Mouse (Mus musculus) kidney, embryonic 15.5 days (tissue): ENCODE measurements at regions not wholly inside any gene's neighbourhood (a gene's known extent, or its start where the extent isn't known, plus 50 kb on each side); places are given as distances from the start of the nearest gene placed in this dataset.
A peak's percentile ranks its signal among the peaks of the same experiment; 100 is the strongest.

Source experiments
- ATAC-seq: fragments of 200-750 bp; cut with Nextera tagmentation; replicated peaks from 2 replicates; pipeline ENCODE4 v1.8.0; 2017; ENCODE audit warnings: moderate TSS enrichment; ENCODE audit not compliant: low FRiP score
- H3K27ac ChIP-seq: fragments of 300-500 bp; sonication (generic); 2 replicates; pipeline ENCODE4 v1.5.1; 2015; ENCODE audit warnings: mild to moderate bottlenecking, inconsistent platforms
- H3K27me3 ChIP-seq: fragments of 300-500 bp; sonication (generic); 2 replicates; pipeline ENCODE4 v1.6.1; 2015; ENCODE audit warnings: inconsistent platforms
- H3K36me3 ChIP-seq: fragments of 300-500 bp; sonication (generic); 2 replicates; pipeline ENCODE4 v1.6.1; 2015; ENCODE audit warnings: inconsistent platforms
- H3K4me1 ChIP-seq: fragments of 300-500 bp; sonication (generic); 2 replicates; pipeline ENCODE4 v1.6.1; 2015; ENCODE audit warnings: inconsistent platforms
- H3K4me2 ChIP-seq: fragments of 300-500 bp; sonication (generic); 2 replicates; pipeline ENCODE4 v1.6.1; 2015; ENCODE audit warnings: moderate library complexity, mild to moderate bottlenecking, inconsistent platforms
- H3K4me3 ChIP-seq: fragments of 300-500 bp; sonication (generic); replicated peaks from 2 replicates; pipeline ENCODE4 v1.5.1; 2015; ENCODE audit warnings: mild to moderate bottlenecking, inconsistent platforms
- H3K9ac ChIP-seq: fragments of 300-500 bp; sonication (generic); 2 replicates; pipeline ENCODE4 v1.6.1; 2015; ENCODE audit warnings: mild to moderate bottlenecking, inconsistent platforms
- H3K9me3 ChIP-seq: fragments of 300-500 bp; sonication (generic); replicated peaks from 2 replicates; pipeline ENCODE4 v1.6.1; 2016; ENCODE audit warnings: inconsistent platforms
- WGBS: fragments of 180-500 bp; shearing (Covaris S2); methylation state at CpG from one replicate; pipeline ENCODE4 v1.1.7; 2015; ENCODE audit warnings: mixed read lengths; 5-methylcytosine and 5-hydroxymethylcytosine counted together

- no peaks in the 10 kb centered on the region for H3K36me3 ChIP-seq
- no peak overlapping the region for H3K4me2 ChIP-seq
- H3K9ac ChIP-seq, result no peak overlapping the region
- ATAC-seq, result no peak
- WGBS, result 53% methylated on average over 7 of the region's 7 CpGs
- 0 out of 2 replicates have a peak, but pooled peaks cover 2% of the 10 kb centered on the region for H3K4me1 ChIP-seq
- no peak overlapping the region for H3K27ac ChIP-seq
- no peak overlapping the region for H3K4me3 ChIP-seq
- H3K9me3 ChIP-seq, result no peaks in the 10 kb centered on the region
- no peaks in the 10 kb centered on the region for H3K27me3 ChIP-seq
Measured at GRCm38 (mm10) chr1:57673957-57674699, 99.8 kb upstream of the Spats2l start.

- Histone ChIP-seq H3K4me1 (no peaks in the 10 kb centered on the region), H3K4me2 (no peak overlapping the region), H3K4me3 (no peak overlapping the region), H3K27me3 (no peaks in the 10 kb centered on the region), H3K36me3 (no peaks in the 10 kb centered on the region), H3K27ac (no peak overlapping the region), H3K9me3 (no peaks in the 10 kb centered on the region; the same call in 1 of the 2 replicates), H3K9ac (no peak overlapping the region)
- 51% methylated on average over 14 of the region's 14 CpGs for WGBS
- no peak for ATAC-seq
Measured at GRCm38 (mm10) chr1:57684387-57685162, 89.4 kb upstream of the Spats2l start.

DNA sequence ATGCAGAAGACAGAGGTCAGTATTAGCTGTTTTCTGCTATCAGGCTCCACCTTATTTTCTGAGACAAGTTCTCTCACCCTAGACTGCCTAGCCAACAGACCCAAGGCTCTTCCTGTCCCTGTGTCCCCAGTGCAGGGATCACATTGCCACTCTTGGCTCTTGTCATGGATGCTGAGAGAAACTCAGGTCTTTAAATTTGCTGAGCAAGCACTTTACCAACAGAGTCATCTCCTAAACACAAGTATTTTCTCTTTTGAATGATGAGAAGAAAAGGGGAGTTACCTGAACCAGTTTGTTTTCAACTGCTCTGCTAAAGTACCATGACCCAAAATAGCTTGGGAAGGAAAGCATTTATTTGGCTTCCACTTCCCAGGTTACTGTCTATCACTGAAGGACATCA, 84.7 kb upstream of the Spats2l start:
- Histone ChIP-seq H3K9me3 (no peaks in the 10 kb centered on the region; the same call in 1 of the 2 replicates), H3K27me3 (no peaks in the 10 kb centered on the region), H3K4me2 (no peak overlapping the region), H3K4me1 (no peaks in the 10 kb centered on the region), H3K9ac (no peak overlapping the region), H3K27ac (no peak overlapping the region), H3K4me3 (no peak overlapping the region), H3K36me3 (no peaks in the 10 kb centered on the region)
- no peak for ATAC-seq

- H3K4me3 ChIP-seq, result no peak overlapping the region
- no peak overlapping the region for H3K4me2 ChIP-seq
- ATAC-seq, result no peak
- whole genome bisulfite sequencing, result 79% methylated on average over 4 of the region's 4 CpGs
- H3K9me3 ChIP-seq, result no peaks in the 10 kb centered on the region
- H3K4me1 ChIP-seq, result 0 out of 2 replicates have a peak, but pooled peaks cover under 1% of the 10 kb centered on the region
- no peaks in the 10 kb centered on the region for H3K27me3 ChIP-seq
- no peak overlapping the region for H3K9ac ChIP-seq
- H3K36me3 ChIP-seq, result no peaks in the 10 kb centered on the region
- no peak overlapping the region for H3K27ac ChIP-seq
Measured at GRCm38 (mm10) chr1:57707906-57708305, 66.1 kb upstream of the Spats2l start.

DNA sequence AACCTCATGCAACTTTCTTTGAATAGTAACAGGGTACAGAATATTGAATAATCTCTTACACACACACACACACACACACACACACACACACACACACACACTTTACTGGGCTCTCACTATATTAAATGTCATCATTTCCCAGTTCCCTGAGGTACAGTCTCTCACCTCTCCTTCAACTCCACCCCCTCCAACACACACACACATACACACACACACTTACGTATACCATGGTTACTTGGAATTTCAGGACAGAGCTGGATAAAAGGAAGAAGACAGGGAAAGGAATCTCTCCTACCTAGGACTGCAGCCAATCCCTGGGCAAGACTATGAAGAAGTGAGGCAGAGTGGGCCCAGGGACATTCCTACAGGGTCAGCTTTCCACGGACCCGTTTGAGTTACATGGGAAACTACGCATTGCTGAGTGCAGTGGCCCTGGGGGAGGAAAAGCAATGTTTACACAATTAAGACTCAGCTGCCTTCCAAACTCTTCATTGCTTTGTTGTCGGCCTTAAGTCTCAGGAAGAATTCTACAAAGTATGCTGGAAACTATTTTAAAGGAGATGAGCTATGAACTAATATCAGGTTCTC, 61.0 kb upstream of the Spats2l start:
- H3K27me3 ChIP-seq, result no peaks in the 10 kb centered on the region
- no peaks in the 10 kb centered on the region for H3K36me3 ChIP-seq
- no peak overlapping the region for H3K27ac ChIP-seq
- no peaks in the 10 kb centered on the region for H3K9me3 ChIP-seq
- H3K4me2 ChIP-seq, result no peak overlapping the region
- H3K4me1 ChIP-seq, result peaks cover 17% of the 10 kb centered on the region; the same call in 1 of the 2 replicates
- ATAC-seq, result peak; percentile 43; the same call in 1 of the 2 replicates
- 41% methylated on average over 5 of the region's 5 CpGs for WGBS
- no peak overlapping the region for H3K4me3 ChIP-seq
- H3K9ac ChIP-seq, result no peak overlapping the region

DNA sequence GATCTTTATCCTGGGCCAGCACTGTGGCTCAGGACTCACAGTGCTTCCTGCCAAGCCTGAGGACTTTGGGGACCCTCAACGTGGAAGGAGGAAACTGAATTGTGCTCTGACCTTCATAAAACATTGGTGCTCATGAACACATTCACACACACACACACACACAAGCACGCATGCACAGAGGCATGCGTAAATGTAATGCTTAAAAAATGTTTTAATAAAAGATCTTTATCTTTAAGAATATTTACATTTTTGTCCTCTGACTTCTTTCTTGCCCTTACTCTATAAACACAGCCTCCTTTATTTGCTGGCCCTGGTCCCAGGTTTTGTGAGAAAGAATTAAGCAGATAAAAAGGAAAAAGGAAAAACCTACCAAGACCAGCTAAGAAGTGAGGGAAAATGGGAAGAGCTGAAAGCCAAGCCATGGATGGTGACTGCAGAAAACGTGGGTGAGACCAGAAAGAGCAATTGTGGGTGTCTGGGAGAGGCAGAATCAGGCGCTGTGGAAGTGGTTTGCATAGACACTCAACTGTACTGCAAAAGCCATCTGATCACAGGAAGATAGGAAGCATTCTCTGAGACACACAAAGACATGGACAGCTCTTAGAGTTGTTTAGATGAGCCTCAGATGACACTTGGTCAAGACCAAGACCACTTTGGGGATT, 56.7 kb upstream of the Spats2l start:
- ATAC-seq, result no peak

DNA sequence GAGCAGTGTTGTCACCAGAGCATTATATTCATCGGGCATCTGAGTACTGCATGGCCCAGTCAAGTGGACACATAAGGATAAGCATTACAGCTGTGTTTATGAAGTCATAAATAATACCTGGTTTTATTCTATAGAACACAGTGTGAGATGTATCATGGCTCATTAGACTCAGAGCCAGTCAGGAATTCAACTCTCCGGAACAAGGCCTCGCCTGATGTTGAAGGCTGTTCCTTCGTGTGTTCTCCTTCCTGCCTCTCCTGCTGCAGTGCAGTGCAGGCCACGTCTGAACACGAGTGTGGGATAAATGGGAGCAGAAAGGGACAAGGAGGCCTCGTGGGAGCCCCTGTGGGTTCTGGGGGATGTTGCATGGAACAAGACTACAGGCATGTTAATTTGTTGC, 55.6 kb upstream of the Spats2l start:
- Histone ChIP-seq H3K27me3 (no peaks in the 10 kb centered on the region), H3K9me3 (no peaks in the 10 kb centered on the region), H3K27ac (0 out of 2 replicates have a peak overlapping the region, but pooled peaks have one; percentile 46), H3K4me2 (no peak overlapping the region), H3K4me3 (no peak overlapping the region), H3K9ac (no peak overlapping the region), H3K4me1 (peaks cover 16% of the 10 kb centered on the region; the same call in 1 of the 2 replicates), H3K36me3 (no peaks in the 10 kb centered on the region)
- ATAC-seq, result peak; percentile 82; the same call in 1 of the 2 replicates
- WGBS, result 29% methylated on average over 7 of the region's 7 CpGs

More for the DNA sequence above, 56.7 kb upstream of the Spats2l start:
- Histone ChIP-seq H3K9me3 (no peaks in the 10 kb centered on the region), H3K4me2 (no peak overlapping the region), H3K36me3 (no peaks in the 10 kb centered on the region), H3K4me1 (peaks cover 21% of the 10 kb centered on the region; the same call in 1 of the 2 replicates), H3K4me3 (no peak overlapping the region), H3K27ac (peak overlapping the region; percentile 56), H3K27me3 (no peaks in the 10 kb centered on the region), H3K9ac (no peak overlapping the region)
- 61% methylated on average over 5 of the region's 5 CpGs for WGBS
